Mouse (Mus musculus) heart, embryonic 16.5 days (tissue): ENCODE measurements around the gene Erh. TPM values are rescaled to one million over a fixed set of nuclear protein-coding genes. Genes with fewer than 3 reads are reported as not detected.

Experiments
- ATAC-seq: fragments of 200-750 bp; cut with Nextera tagmentation; replicated peaks from 2 replicates; pipeline ENCODE4 v1.8.0; 2017; ENCODE audit warnings: moderate number of reproducible peaks; ENCODE audit not compliant: insufficient read depth, low FRiP score; ENCODE audit errors: extremely low read depth
- H3K27ac ChIP-seq: fragments of 300-500 bp; sonication (generic); 2 replicates; pipeline ENCODE4 v1.5.1; 2014; ENCODE audit warnings: mild to moderate bottlenecking, low read length, control low read depth, moderate library complexity
- H3K27me3 ChIP-seq: fragments of 300-500 bp; sonication (generic); 2 replicates; pipeline ENCODE4 v1.6.1; 2014; ENCODE audit warnings: low read length, mixed read lengths; ENCODE audit not compliant: control insufficient read depth, insufficient read depth
- H3K36me3 ChIP-seq: fragments of 300-500 bp; sonication (generic); 2 replicates; pipeline ENCODE4 v1.6.1; 2014; ENCODE audit not compliant: control insufficient read depth, insufficient read depth
- H3K4me1 ChIP-seq: fragments of 300-500 bp; sonication (generic); 2 replicates; pipeline ENCODE4 v1.6.1; 2014; ENCODE audit warnings: low read length, mixed read lengths; ENCODE audit not compliant: control insufficient read depth, insufficient read depth
- H3K4me2 ChIP-seq: fragments of 300-500 bp; sonication (generic); 2 replicates; pipeline ENCODE4 v1.6.1; 2014; ENCODE audit warnings: low read depth, mild to moderate bottlenecking, control low read depth, low read length
- H3K4me3 ChIP-seq: fragments of 300-500 bp; sonication (generic); 2 replicates; pipeline ENCODE4 v1.5.1; 2014; ENCODE audit warnings: mild to moderate bottlenecking, control low read depth, low read length
- H3K9ac ChIP-seq: fragments of 300-500 bp; sonication (generic); 2 replicates; pipeline ENCODE4 v1.6.1; 2014; ENCODE audit warnings: low read length, control low read depth
- H3K9me3 ChIP-seq: fragments of 300-500 bp; sonication (generic); replicated peaks from 2 replicates; pipeline ENCODE4 v1.6.1; 2016; ENCODE audit warnings: low read length; ENCODE audit not compliant: control insufficient read depth
- WGBS: fragments of 180-500 bp; shearing (Covaris S2); extraction: QIAGEN DNeasy Blood & Tissue Kit; methylation state at CpG from one replicate; pipeline ENCODE4 v1.1.7; 2014; 5-methylcytosine and 5-hydroxymethylcytosine counted together
- polyA plus RNA-seq: library from polyadenylated mRNA; unstranded; fragments of >200 nt; fragmentation: Nextera tagmentation; extraction: Ambion mirVana; gene quantifications from 2 replicates; pipeline ENCODE4 v1.2.1, GENCODE M21; 2015

Gene Erh
- polyA plus RNA-seq, 1 experiment from 2014 or later, result 157 TPM

GRCm38 (mm10) chr12:80642725-80643692 lies 1.1 kb downstream of the Erh start:
- H3K27ac ChIP-seq, result peak overlapping the region; percentile 90
- WGBS, result 3% methylated on average over 48 of the region's 48 CpGs
- peak; percentile 35 for ATAC-seq

GRCm38 (mm10) chr12:80631790-80632189 lies 12.4 kb downstream of the Erh start:
- H3K4me1 ChIP-seq, result no peaks in the 10 kb centered on the region
- H3K4me3 ChIP-seq, result no peak overlapping the region
- WGBS, result 64% methylated on average over 5 of the region's 5 CpGs
- H3K4me2 ChIP-seq, result no peak overlapping the region
- no peak for ATAC-seq
- no peak overlapping the region for H3K9ac ChIP-seq
- H3K9me3 ChIP-seq, result no peaks in the 10 kb centered on the region
- H3K27ac ChIP-seq, result no peak overlapping the region
- peaks cover 36% of the 10 kb centered on the region for H3K36me3 ChIP-seq
- H3K27me3 ChIP-seq, result no peaks in the 10 kb centered on the region

More at GRCm38 (mm10) chr12:80642725-80643692, 1.1 kb downstream of the Erh start:
- Histone ChIP-seq H3K4me3 (peak overlapping the region; percentile 83), H3K36me3 (peaks cover 29% of the 10 kb centered on the region), H3K27me3 (no peaks in the 10 kb centered on the region), H3K9me3 (no peaks in the 10 kb centered on the region), H3K4me1 (peaks cover 27% of the 10 kb centered on the region), H3K4me2 (peak overlapping the region; percentile 83), H3K9ac (peak overlapping the region; percentile 97)

GRCm38 (mm10) chr12:80620501-80620900 lies 23.6 kb downstream of the Erh start:
- no peak overlapping the region for H3K4me3 ChIP-seq
- H3K4me1 ChIP-seq, result peaks cover 5% of the 10 kb centered on the region; the same call in 1 of the 2 replicates
- no peaks in the 10 kb centered on the region for H3K36me3 ChIP-seq
- WGBS, result 64% methylated on average over 5 of the region's 5 CpGs
- no peak overlapping the region for H3K4me2 ChIP-seq
- H3K27ac ChIP-seq, result no peak overlapping the region
- no peaks in the 10 kb centered on the region for H3K27me3 ChIP-seq
- no peak for ATAC-seq
- no peak overlapping the region for H3K9ac ChIP-seq
- no peaks in the 10 kb centered on the region for H3K9me3 ChIP-seq

- no peaks in the 10 kb centered on the region for H3K27me3 ChIP-seq
- no peaks in the 10 kb centered on the region for H3K36me3 ChIP-seq
- H3K4me3 ChIP-seq, result no peak overlapping the region
- peaks cover 7% of the 10 kb centered on the region for H3K4me1 ChIP-seq
- WGBS, result 41% methylated on average over 7 of the region's 7 CpGs
- no peaks in the 10 kb centered on the region for H3K9me3 ChIP-seq
- no peak for ATAC-seq
- no peak overlapping the region for H3K9ac ChIP-seq
- no peak overlapping the region for H3K27ac ChIP-seq
- no peak overlapping the region for H3K4me2 ChIP-seq
Measured at GRCm38 (mm10) chr12:80615371-80616257, 28.5 kb downstream of the Erh start.

GRCm38 (mm10) chr12:80612113-80612791 lies 31.9 kb downstream of the Erh start:
- H3K27ac ChIP-seq, result no peak overlapping the region

GRCm38 (mm10) chr12:80609928-80610327 lies 34.2 kb downstream of the Erh start:
- Histone ChIP-seq H3K36me3 (no peaks in the 10 kb centered on the region), H3K27me3 (no peaks in the 10 kb centered on the region), H3K4me1 (peaks cover 8% of the 10 kb centered on the region; the same call in 1 of the 2 replicates), H3K27ac (peak overlapping the region; percentile 82), H3K4me2 (no peak overlapping the region), H3K9ac (no peak overlapping the region), H3K4me3 (no peak overlapping the region), H3K9me3 (no peaks in the 10 kb centered on the region)
- peak; percentile 85 for ATAC-seq
- 29% methylated on average over 3 of the region's 3 CpGs for WGBS

More at GRCm38 (mm10) chr12:80612113-80612791, 31.9 kb downstream of the Erh start:
- Histone ChIP-seq H3K36me3 (no peaks in the 10 kb centered on the region), H3K4me1 (peaks cover 13% of the 10 kb centered on the region), H3K9ac (no peak overlapping the region), H3K9me3 (no peaks in the 10 kb centered on the region), H3K4me2 (no peak overlapping the region), H3K4me3 (no peak overlapping the region), H3K27me3 (no peaks in the 10 kb centered on the region)
- no peak for ATAC-seq
- 74% methylated on average over 9 of the region's 9 CpGs for WGBS

GRCm38 (mm10) chr12:80608576-80608975 lies 35.6 kb downstream of the Erh start:
- H3K27me3 ChIP-seq, result no peaks in the 10 kb centered on the region
- ATAC-seq, result no peak
- H3K27ac ChIP-seq, result no peak overlapping the region
- no peak overlapping the region for H3K9ac ChIP-seq
- no peak overlapping the region for H3K4me2 ChIP-seq
- 81% methylated on average over 1 of the region's 1 CpGs for WGBS
- no peak overlapping the region for H3K4me3 ChIP-seq
- H3K9me3 ChIP-seq, result no peaks in the 10 kb centered on the region
- peaks cover 16% of the 10 kb centered on the region for H3K4me1 ChIP-seq
- H3K36me3 ChIP-seq, result no peaks in the 10 kb centered on the region

GRCm38 (mm10) chr12:80604218-80604617 lies 39.9 kb downstream of the Erh start:
- 94% methylated on average over 2 of the region's 2 CpGs for WGBS
- Histone ChIP-seq H3K27ac (no peak overlapping the region), H3K9ac (no peak overlapping the region), H3K4me2 (no peak overlapping the region), H3K9me3 (no peaks in the 10 kb centered on the region), H3K27me3 (no peaks in the 10 kb centered on the region), H3K36me3 (no peaks in the 10 kb centered on the region), H3K4me1 (peaks cover 27% of the 10 kb centered on the region), H3K4me3 (no peak overlapping the region)
- no peak for ATAC-seq
